Mouse (Mus musculus) heart, embryonic 12.5 days (tissue): ENCODE results near the gene Npr3. TPM values are rescaled to one million over a fixed set of nuclear protein-coding genes. Genes with fewer than 3 reads are reported as not detected.
A peak's percentile ranks its signal among the peaks of the same experiment; 100 is the strongest.

ENCODE experiments used
- ATAC-seq: fragments of 200-750 bp; cut with Nextera tagmentation; 2 replicates; pipeline ENCODE4 v1.8.0; 2017; ENCODE audit warnings: moderate TSS enrichment, moderate library complexity; ENCODE audit not compliant: insufficient number of reproducible peaks, low FRiP score
- H3K27ac ChIP-seq: fragments of 300-500 bp; sonication (generic); 2 replicates; pipeline ENCODE4 v1.5.1; 2016; ENCODE audit warnings: mild to moderate bottlenecking, moderate library complexity; ENCODE audit not compliant: poor library complexity, severe bottlenecking
- H3K27me3 ChIP-seq: fragments of 300-500 bp; sonication (generic); replicated peaks from 2 replicates; pipeline ENCODE4 v1.6.1; 2016; ENCODE audit warnings: mild to moderate bottlenecking, moderate library complexity
- H3K36me3 ChIP-seq: fragments of 300-500 bp; sonication (generic); 2 replicates; pipeline ENCODE4 v1.6.1; 2016; ENCODE audit warnings: mild to moderate bottlenecking, moderate library complexity
- H3K4me1 ChIP-seq: fragments of 300-500 bp; sonication (generic); replicated peaks from 2 replicates; pipeline ENCODE4 v1.6.1; 2016; ENCODE audit warnings: mild to moderate bottlenecking
- H3K4me2 ChIP-seq: fragments of 300-500 bp; sonication (generic); 2 replicates; pipeline ENCODE4 v1.6.1; 2016; ENCODE audit warnings: mild to moderate bottlenecking, moderate library complexity
- H3K4me3 ChIP-seq: fragments of 300-500 bp; sonication (generic); 2 replicates; pipeline ENCODE4 v1.5.1; 2016; ENCODE audit warnings: mild to moderate bottlenecking
- H3K9ac ChIP-seq: fragments of 300-500 bp; sonication (generic); 2 replicates; pipeline ENCODE4 v1.6.1; 2016; ENCODE audit warnings: mild to moderate bottlenecking, moderate library complexity
- H3K9me3 ChIP-seq: fragments of 300-500 bp; sonication (generic); replicated peaks from 2 replicates; pipeline ENCODE4 v1.6.1; 2016; ENCODE audit warnings: mild to moderate bottlenecking, moderate library complexity
- WGBS: fragments of 180-500 bp; shearing (Covaris S2); methylation state at CpG from one replicate; pipeline ENCODE4 v1.1.7; 2016; 5-methylcytosine and 5-hydroxymethylcytosine counted together
- polyA plus RNA-seq: library from polyadenylated mRNA; unstranded; fragments of >200 nt; fragmentation: Nextera tagmentation; extraction: Ambion mirVana; gene quantifications from 2 replicates; pipeline ENCODE4 v1.2.1, GENCODE M21; 2016

The Npr3 gene
- 16.4 and 17.6 TPM in 2 replicates for polyA plus RNA-seq

GRCm38 (mm10) chr15:11906571-11907531 lies at the start of gene Npr3:
Gene Npr3 (minus strand): TSS chr15:11907287.
- Histone ChIP-seq H3K4me2 (peak within 1 kb of the TSS; percentile 88), H3K27me3 (no peaks in the 10 kb centered on the region), H3K9me3 (no peaks in the 10 kb centered on the region), H3K9ac (peak within 1 kb of the TSS; percentile 66), H3K4me1 (peaks cover 9% of the 10 kb centered on the region), H3K27ac (peak within 1 kb of the TSS; percentile 79), H3K36me3 (no peaks in the 10 kb centered on the region), H3K4me3 (peak within 1 kb of the TSS; percentile 60)
- ATAC-seq: no peak
- WGBS: under 1% methylated on average over 42 of the region's 42 CpGs

GRCm38 (mm10) chr15:11956129-11956528 lies 49.0 kb upstream of the Npr3 start:
- Histone ChIP-seq H3K27ac (no peak overlapping the region), H3K27me3 (no peaks in the 10 kb centered on the region), H3K9ac (no peak overlapping the region), H3K4me3 (no peak overlapping the region), H3K9me3 (no peaks in the 10 kb centered on the region), H3K4me1 (no peaks in the 10 kb centered on the region), H3K36me3 (no peaks in the 10 kb centered on the region), H3K4me2 (no peak overlapping the region)
- no peak for ATAC-seq
- 61% methylated on average over 7 of the region's 7 CpGs for WGBS

DNA sequence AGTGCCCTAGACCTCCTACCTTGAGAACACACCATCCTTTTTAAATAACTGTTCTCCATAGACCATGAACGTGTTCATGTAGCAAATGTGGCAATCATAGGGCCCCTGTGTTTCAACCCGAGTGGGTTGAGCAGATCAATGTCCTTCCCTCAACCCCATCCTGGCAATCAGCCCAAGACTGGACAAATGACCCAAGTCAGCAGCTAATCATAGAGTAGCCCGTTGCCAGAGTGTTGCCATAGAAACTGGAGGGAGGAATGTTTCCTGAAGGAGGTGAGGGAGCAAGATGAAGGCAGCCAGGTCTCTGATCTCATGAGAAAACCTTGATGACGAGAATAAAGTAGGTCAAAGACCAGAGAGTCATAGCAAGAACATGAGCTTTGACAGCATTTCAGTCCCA lies 47.1 kb upstream of the Npr3 start:
- ATAC-seq: no peak
- no peaks in the 10 kb centered on the region for H3K27me3 ChIP-seq

DNA sequence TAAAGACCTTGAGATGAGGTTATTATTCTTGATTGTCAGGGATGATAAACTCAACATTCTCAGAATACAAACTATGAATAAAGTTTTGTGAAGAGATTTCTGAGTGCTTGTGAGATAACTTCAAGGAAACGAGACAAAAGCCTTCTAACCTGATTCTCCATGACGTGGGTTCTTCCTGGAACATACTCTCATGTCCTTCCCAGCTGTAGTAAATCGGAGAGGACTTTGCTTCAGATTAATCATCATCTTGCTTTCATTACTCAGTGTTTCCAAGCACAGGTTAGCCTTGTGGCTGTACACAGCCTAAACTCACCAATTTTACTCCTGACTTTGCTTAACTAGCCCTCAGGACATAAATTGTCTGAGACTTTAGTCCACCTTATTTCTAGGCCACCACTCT lies 45.1 kb upstream of the Npr3 start:
- H3K4me1 ChIP-seq: no peaks in the 10 kb centered on the region
- H3K4me3 ChIP-seq: no peak overlapping the region
- ATAC-seq: no peak
- H3K27me3 ChIP-seq: no peaks in the 10 kb centered on the region
- H3K9ac ChIP-seq: no peak overlapping the region
- H3K4me2 ChIP-seq: no peak overlapping the region
- no peak overlapping the region for H3K27ac ChIP-seq
- peaks cover 3% of the 10 kb centered on the region; the same call in 1 of the 2 replicates for H3K9me3 ChIP-seq
- no peaks in the 10 kb centered on the region for H3K36me3 ChIP-seq
- 62% methylated on average over 3 of the region's 3 CpGs for WGBS

More for the DNA sequence above, 47.1 kb upstream of the Npr3 start:
- Histone ChIP-seq H3K4me2 (no peak overlapping the region), H3K9ac (no peak overlapping the region), H3K36me3 (no peaks in the 10 kb centered on the region), H3K9me3 (no peaks in the 10 kb centered on the region), H3K27ac (no peak overlapping the region), H3K4me1 (no peaks in the 10 kb centered on the region), H3K4me3 (no peak overlapping the region)
- 57% methylated on average over 4 of the region's 4 CpGs for WGBS

- Histone ChIP-seq H3K9ac (no peak overlapping the region), H3K27me3 (no peaks in the 10 kb centered on the region), H3K27ac (no peak overlapping the region), H3K4me1 (no peaks in the 10 kb centered on the region), H3K36me3 (no peaks in the 10 kb centered on the region), H3K9me3 (peaks cover 3% of the 10 kb centered on the region; the same call in 1 of the 2 replicates), H3K4me3 (no peak overlapping the region), H3K4me2 (no peak overlapping the region)
- WGBS: 82% methylated on average over 7 of the region's 7 CpGs
- ATAC-seq: no peak
Observed at GRCm38 (mm10) chr15:11951181-11951580, 44.1 kb upstream of the Npr3 start.

DNA sequence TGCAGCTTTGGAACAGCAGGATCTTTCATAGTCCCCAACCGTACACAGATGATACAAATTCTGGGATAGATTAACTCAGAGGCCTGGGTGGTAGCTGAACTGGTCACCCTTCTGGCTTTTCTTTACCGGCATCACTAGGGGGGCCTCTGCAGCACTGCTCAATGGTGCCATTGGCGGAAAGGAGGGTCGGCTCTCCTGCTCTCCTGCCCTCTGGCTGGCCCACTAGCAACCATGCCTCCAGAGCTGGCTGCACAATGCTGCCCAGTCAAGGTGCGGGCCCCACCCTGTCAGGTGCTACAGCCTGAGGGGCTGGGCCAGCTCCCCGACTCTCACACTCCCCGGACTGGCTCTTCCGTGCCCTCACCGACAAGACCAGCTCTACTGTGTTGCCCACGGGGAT lies 43.1 kb upstream of the Npr3 start:
- Histone ChIP-seq H3K27me3 (no peaks in the 10 kb centered on the region), H3K9ac (no peak overlapping the region), H3K4me1 (no peaks in the 10 kb centered on the region), H3K9me3 (peaks cover 3% of the 10 kb centered on the region; the same call in 1 of the 2 replicates), H3K27ac (no peak overlapping the region), H3K4me3 (no peak overlapping the region), H3K4me2 (no peak overlapping the region), H3K36me3 (no peaks in the 10 kb centered on the region)
- no peak for ATAC-seq
- WGBS: 84% methylated on average over 10 of the region's 10 CpGs

DNA sequence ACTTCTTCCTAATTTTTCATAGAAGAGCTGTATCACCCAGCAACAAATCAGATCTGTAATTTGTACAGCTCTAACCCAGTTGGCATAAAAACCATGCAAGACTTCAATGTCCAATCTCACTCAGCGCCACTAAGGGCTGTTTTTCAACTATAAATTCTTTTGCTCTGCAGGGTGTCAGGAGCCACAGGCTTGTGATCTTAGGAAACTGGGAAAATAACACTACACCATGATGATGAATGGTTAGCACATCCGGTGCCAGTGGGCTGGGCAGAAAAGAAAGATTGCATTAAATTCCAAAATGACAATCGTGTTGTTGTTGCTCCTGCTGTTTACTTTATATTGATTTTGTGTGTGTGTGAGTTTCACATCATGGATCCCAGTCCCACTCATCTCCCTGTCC lies 42.4 kb upstream of the Npr3 start:
- WGBS: 87% methylated on average over 3 of the region's 3 CpGs
- ATAC-seq: no peak

GRCm38 (mm10) chr15:11940855-11941254 lies 33.8 kb upstream of the Npr3 start:
- no peaks in the 10 kb centered on the region for H3K27me3 ChIP-seq
- no peaks in the 10 kb centered on the region for H3K36me3 ChIP-seq
- 68% methylated on average over 5 of the region's 5 CpGs for WGBS
- no peak overlapping the region for H3K27ac ChIP-seq
- ATAC-seq: no peak
- H3K4me2 ChIP-seq: no peak overlapping the region
- H3K4me1 ChIP-seq: no peaks in the 10 kb centered on the region
- H3K4me3 ChIP-seq: no peak overlapping the region
- no peaks in the 10 kb centered on the region for H3K9me3 ChIP-seq
- H3K9ac ChIP-seq: no peak overlapping the region

More for the DNA sequence above, 42.4 kb upstream of the Npr3 start:
- no peaks in the 10 kb centered on the region for H3K4me1 ChIP-seq
- H3K9ac ChIP-seq: no peak overlapping the region
- no peak overlapping the region for H3K27ac ChIP-seq
- H3K4me2 ChIP-seq: no peak overlapping the region
- H3K36me3 ChIP-seq: no peaks in the 10 kb centered on the region
- H3K27me3 ChIP-seq: no peaks in the 10 kb centered on the region
- no peak overlapping the region for H3K4me3 ChIP-seq
- peaks cover 3% of the 10 kb centered on the region; the same call in 1 of the 2 replicates for H3K9me3 ChIP-seq

- ATAC-seq: no peak
- no peak overlapping the region for H3K4me3 ChIP-seq
- H3K9me3 ChIP-seq: peaks cover 5% of the 10 kb centered on the region; the same call in 1 of the 2 replicates
- no peaks in the 10 kb centered on the region for H3K36me3 ChIP-seq
- no peak overlapping the region for H3K4me2 ChIP-seq
- H3K9ac ChIP-seq: no peak overlapping the region
- WGBS: 73% methylated on average over 3 of the region's 3 CpGs
- H3K27me3 ChIP-seq: no peaks in the 10 kb centered on the region
- H3K4me1 ChIP-seq: no peaks in the 10 kb centered on the region
- H3K27ac ChIP-seq: no peak overlapping the region
Observed at GRCm38 (mm10) chr15:11927742-11928141, 20.7 kb upstream of the Npr3 start.

- ATAC-seq: no peak
- WGBS: 55% methylated on average over 9 of the region's 9 CpGs
- no peaks in the 10 kb centered on the region for H3K27me3 ChIP-seq
Observed at GRCm38 (mm10) chr15:11914101-11914500, 7.0 kb upstream of the Npr3 start.

DNA sequence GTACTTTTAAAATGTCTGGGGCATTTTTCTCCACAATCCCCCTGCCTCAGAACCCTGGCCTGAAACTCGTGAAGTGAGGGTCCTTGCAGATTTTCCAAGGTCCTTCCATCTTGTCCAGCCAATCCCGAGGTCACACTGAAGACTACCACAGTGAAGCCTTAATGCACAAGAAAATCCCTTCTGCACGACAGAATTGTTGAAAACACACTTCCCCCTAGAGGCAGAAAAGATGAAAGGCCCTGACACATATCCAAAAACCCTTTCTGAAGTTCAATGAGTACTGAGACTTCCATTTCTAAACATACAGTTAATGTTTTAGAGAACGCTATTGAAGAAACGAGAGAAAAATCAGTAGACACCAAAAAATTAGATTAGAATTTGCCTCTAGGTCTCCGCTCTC lies 2.8 kb upstream of the Npr3 start:
- Histone ChIP-seq H3K4me1 (peaks cover 5% of the 10 kb centered on the region), H3K27me3 (no peaks in the 10 kb centered on the region), H3K4me3 (no peak overlapping the region), H3K9ac (no peak overlapping the region), H3K9me3 (no peaks in the 10 kb centered on the region), H3K4me2 (no peak overlapping the region), H3K36me3 (no peaks in the 10 kb centered on the region), H3K27ac (no peak overlapping the region)
- ATAC-seq: no peak
- 36% methylated on average over 6 of the region's 6 CpGs for WGBS

More at GRCm38 (mm10) chr15:11914101-11914500, 7.0 kb upstream of the Npr3 start:
- H3K4me3 ChIP-seq: no peak overlapping the region
- no peak overlapping the region for H3K9ac ChIP-seq
- no peaks in the 10 kb centered on the region for H3K4me1 ChIP-seq
- no peaks in the 10 kb centered on the region for H3K36me3 ChIP-seq
- H3K27ac ChIP-seq: no peak overlapping the region
- H3K4me2 ChIP-seq: no peak overlapping the region
- H3K9me3 ChIP-seq: peaks cover 5% of the 10 kb centered on the region; the same call in 1 of the 2 replicates
